Mouse (Mus musculus): ENCODE measurements at regions not wholly inside any gene's neighbourhood (a gene's known extent, or its start where the extent isn't known, plus 50 kb on each side); places are given as distances from the start of the nearest gene placed in this dataset.

GRCm38 (mm10) chr13:37290636-37291035 lies 54.4 kb upstream of the Ly86 start:
- DNase-seq = no peak

- DNase-seq = no peak
Measured at GRCm38 (mm10) chr13:37288993-37289392, 56.0 kb upstream of the Ly86 start.

DNA sequence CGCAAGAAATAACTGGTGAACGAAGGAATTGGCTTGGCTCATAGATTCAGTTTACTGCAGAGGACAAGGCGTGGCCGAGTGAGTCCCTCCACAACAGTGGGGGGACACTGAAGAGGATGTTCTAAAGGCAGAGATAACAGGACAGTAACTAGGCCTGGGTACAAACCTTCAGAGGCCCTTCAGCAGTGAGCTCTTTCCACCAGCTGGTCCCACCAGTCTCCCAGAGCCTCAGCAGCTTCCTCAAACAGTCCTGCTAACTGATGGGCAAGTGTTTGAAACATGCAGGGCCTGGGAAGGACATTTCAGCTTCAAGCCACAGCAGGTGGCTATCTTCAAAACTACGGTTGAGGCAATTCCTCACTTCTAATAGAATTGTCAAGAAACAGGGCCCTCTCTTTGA lies 62.5 kb upstream of the Ly86 start:
- no peak for DNase-seq

GRCm38 (mm10) chr13:37279078-37279789 lies 65.8 kb upstream of the Ly86 start:
- no peak for DNase-seq

DNA sequence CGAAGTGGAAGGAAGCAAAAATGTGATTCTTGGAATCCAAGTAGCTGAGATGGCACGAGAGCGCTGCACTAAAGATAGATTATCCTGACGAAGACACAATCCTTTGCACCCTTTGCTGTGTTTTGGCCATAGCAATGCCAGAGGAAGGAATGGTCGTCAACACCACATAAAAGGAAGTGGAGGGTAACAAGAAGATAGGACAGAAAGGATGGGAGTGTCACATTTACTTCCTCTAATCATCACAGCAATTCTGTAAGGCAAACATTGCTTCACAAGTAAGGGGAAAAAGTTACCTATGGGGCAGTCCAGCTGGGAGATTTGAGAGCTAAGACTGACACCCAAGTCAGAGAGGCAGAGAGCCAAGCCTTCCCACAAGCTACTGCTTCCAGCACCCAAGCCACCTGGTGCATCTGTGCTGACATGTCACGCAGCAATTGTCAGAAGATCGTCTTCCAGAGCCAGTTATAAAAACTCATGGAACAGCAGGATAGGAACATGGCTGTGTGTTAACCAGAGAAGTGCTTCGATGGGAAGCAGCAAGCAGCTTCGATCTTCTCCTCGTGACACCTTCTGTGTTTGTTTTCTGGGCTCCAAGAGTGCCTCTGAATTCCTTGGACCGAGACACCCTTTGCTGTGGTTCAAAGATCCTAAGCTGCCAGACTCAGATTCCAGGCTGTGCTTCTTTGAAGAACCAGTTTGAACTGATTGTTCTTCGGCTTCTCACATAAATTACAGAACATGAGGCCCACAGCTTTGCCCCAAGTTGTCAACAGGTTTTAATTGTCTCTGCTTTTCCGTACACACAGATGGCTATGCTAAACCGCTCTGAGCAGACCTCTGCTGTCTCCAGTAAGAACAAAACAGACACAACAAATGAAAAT lies 95.2 kb upstream of the Ly86 start:
- DNase-seq = no peak

DNA sequence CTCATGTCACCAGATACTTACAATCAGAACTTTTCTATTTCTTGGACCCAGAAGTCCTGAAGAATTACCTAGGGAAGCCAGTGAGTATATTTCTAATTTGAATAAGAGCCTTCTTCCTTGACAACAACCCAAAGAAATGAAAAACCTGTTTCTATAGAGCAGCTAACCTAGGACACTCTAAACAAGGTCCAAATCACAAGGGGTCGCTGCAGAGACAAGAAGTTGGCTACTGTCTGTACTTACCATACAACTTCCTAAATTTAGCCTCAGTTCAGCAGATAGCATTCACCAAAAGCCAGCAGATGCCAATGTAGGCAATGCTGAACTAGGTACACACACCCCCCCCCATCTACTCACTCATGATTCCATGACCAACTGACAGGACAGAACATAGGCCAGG lies 96.3 kb upstream of the Ly86 start:
- no peak for DNase-seq

DNA sequence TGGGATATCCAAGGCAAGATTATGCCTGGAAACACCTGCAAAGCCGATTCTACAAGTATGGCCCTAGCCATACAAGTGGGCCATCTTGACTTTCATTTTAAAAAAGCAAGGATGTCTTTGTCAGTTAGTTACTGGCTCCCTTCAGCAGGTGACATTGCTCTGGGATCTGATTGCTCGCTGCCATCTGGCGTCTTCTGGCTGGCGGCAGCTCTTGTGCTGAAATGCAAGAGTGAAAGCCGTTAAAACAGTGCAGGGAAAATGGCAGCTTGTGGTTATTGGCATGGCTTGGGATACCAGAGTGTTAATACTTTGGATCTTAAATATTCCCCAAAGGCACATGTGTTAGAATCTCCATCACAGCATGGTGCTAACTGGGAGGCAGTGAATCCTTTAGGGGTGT lies 105.0 kb upstream of the Ly86 start:
- DNase-seq = no peak

- no peak for DNase-seq
Measured at GRCm38 (mm10) chr13:37237285-37237684, 107.7 kb upstream of the Ly86 start.

GRCm38 (mm10) chr13:37225834-37226233 lies 119.2 kb upstream of the Ly86 start:
- no peak for DNase-seq

DNA sequence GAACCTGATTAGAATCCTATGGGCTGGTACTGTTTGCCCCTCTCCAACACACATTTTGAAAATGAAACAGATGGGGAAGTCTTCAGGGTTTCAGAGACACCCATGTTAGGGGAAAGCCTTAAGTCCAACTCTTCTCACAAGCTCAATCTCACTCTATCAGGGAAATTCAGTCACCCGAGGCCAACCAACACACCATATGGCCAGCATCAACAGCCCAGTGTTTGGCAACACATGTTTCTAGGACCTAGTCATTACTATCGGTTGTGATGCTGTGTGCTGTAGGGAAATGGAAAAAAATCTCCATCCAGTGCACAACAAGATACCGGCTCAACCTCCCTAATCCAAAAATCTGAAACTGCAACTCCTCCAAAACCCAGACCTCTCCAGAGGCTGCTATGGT lies 124.6 kb upstream of the Ly86 start:
- DNase-seq = no peak

GRCm38 (mm10) chr13:37218596-37218995 lies 126.4 kb upstream of the Ly86 start:
- no peak for DNase-seq

DNA sequence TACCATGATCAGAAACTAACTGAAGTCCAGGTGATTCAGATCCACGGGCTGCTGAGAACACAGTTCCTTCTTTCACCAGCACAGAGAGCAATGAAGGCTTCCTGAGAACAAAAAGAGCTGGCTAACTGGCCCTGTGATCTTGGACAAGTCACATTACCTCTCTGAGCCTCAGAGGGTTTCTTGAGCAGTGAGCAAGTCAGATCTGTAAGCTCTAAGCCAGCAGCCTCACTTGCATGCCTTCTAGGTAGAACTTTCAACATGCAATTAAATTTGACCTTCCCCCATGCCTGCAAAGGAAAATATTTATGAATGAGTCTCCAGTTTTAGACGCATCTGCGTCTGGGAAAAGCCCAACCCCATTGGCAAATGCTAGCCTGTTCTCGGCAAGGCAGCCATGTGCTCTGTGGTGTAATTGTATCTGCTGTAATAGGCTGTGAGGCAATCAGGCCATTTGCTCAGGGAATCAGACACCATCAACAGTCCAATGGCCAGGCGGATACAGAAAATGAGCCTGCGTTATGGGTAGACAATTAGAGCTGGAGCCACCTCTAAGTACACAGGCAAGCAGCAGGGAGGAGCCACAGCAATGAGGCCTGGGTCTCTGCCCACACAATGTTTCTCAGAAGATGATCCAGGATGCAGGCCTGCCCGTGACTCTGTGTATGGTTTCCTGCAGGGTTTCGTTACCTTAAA lies 130.3 kb upstream of the Ly86 start:
- DNase-seq = no peak

DNA sequence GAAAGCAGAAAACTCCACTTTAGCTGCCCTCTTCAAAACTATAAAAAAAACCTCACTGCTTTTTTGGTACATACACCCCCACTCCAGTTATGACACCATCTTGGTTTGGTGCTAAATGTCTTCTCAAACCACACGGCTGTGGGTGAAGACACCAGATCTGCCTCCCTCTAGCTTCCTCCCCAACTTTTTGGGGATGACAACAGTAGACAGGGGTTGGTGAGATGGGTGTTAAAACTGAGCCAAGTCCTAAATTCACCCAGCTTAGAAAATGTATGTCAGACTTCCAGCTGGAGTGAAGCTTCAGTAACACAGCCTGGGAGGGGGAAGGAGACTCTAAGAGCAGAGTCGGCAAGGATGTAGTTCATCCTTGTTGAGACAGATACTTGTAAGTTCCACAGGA lies 147.1 kb upstream of the F13a1 start:
- DNase-seq = no peak

DNA sequence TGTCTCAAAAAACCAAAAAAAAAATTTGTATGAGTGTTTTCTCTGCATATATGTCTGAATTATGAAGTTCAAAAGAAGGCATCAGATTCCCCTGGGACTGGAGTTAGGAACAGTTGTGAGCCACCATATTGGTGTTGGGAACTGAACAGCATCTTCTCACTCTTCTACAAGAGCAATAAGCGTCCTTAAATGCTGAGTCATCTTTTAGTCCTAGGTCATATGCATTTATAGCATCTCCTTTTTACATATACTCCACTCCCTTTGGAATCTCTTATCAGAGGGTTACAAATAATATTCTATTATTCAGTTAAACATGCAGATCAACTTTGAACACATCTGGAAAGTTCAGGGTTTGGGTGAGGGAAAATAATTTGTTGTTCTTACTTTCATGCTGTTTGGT lies 145.8 kb upstream of the F13a1 start:
- DNase-seq = no peak

- no peak for DNase-seq
Measured at GRCm38 (mm10) chr13:37181169-37181787, 131.2 kb upstream of the F13a1 start.

DNA sequence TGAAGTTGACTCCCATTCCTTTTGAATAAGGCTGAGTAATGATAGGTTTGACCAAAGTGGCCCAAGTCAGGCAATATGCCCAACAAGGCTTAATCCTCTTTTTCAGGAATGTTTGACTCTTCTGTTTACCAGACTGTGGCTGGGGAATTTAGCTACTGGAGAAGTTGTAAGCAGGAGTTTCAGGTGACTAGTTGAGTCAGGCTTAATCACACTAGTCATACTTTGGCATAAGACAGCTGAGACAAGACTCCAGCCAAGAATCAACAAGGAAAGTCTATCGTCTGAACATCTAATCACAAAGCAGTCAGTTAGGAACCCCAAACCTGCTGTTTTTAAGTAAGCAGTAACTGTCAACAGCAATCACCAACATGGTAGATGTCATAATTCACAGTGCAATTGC lies 126.5 kb upstream of the F13a1 start:
- DNase-seq = no peak

DNA sequence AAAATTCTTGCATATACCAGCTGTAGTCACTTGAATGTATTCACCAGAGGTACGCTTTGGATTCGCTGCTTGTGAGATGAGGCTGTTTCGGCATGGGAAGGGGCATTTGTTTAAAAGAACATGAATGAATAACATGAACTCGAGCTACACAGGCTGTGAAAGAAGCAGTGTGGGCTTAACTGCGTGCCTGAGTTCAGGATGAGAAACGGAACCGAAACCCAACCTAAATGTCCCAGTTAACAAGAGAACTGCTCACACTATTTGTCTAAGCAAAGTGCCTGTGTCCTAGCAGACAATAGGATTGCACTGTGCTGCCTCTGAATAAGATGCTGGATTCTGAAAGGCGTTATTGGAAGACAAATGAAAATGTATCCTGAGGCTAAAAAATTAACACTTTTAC lies 126.0 kb upstream of the F13a1 start:
- DNase-seq = no peak

GRCm38 (mm10) chr13:37158831-37159522 lies 108.9 kb upstream of the F13a1 start:
- DNase-seq = no peak

DNA sequence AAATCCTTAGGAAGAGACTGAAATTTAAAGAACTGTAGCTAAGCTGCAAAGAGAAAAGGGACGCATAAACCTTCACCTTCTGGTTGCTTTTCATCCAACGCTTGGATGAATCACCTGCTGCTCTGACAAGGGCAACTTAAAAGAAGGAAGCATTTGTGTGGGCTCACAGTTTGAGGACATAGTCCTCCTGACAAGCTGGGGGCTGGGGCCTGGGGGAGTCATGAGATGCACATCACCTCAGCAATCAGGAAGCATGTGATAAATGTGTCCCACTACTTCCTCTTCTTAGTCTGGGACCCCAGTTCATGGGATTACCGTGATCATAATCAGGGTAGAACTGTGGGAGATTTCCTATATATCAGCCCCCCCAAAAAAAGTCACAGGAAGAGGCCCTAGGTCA lies 107.8 kb upstream of the F13a1 start:
- no peak for DNase-seq

DNA sequence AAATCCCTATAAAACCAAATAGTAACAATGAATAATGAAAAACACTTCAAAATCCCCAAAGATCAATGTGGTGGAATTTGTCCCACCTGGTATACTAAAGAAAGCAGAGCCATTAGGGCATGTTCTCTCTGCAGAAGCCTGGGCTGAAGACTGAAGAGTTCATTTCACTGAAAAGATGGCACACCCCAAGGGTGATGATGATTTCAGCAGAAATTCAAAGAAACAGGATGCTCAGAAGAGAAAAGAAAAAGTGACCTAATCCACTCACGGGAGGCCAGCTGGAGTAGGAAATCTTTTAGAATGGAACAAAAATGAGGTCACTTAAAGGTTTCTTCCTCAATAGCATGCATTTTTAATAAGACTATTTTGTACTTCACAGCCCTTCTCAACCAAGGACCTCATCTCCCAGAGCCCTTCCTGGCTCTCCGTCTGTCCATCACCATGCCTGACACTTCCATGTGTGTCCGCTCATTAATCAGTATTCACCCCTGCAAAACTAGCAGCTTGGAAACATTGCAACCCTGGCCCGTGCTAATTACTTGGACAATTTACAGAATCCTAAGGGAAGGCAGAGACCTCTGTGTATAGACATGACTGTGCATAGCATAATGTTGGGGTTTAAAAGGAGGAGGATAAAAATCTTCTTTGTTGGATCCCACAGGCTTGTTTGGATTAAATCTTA lies 101.9 kb upstream of the F13a1 start:
- DNase-seq = no peak

- DNase-seq = no peak
Measured at GRCm38 (mm10) chr13:37149961-37150360, 99.9 kb upstream of the F13a1 start.

All from kidney, adult 9 months (tissue).